Mouse (Mus musculus) liver, embryonic 14.5 days (tissue): ENCODE data around the gene Pmf1. TPM values are rescaled to one million over a fixed set of nuclear protein-coding genes. Genes with fewer than 3 reads are reported as not detected.

Experiments used
- ATAC-seq: fragments of 200-750 bp; cut with Nextera tagmentation; 2 replicates; pipeline ENCODE4 v1.8.0; 2017; ENCODE audit warnings: moderate number of reproducible peaks, mild to moderate bottlenecking, moderate library complexity; ENCODE audit not compliant: insufficient read depth
- DNase-seq, 3 experiments: peaks; one replicate each; pipeline ENCODE4 v3.0.0-alpha.2; 2012 to 2013; ENCODE audit warnings: low read depth in 3 of 3, low spot score in 3 of 3
- H3K27ac ChIP-seq: fragments of 300-500 bp; sonication (generic); 2 replicates; pipeline ENCODE4 v1.5.1; 2014; ENCODE audit warnings: moderate library complexity, mild to moderate bottlenecking, control low read depth, inconsistent platforms
- H3K27me3 ChIP-seq: fragments of 300-500 bp; sonication (generic); 2 replicates; pipeline ENCODE4 v1.6.1; 2014; ENCODE audit warnings: mild to moderate bottlenecking, low read length, moderate library complexity; ENCODE audit not compliant: control insufficient read depth, insufficient read depth
- H3K36me3 ChIP-seq: fragments of 300-500 bp; sonication (generic); replicated peaks from 2 replicates; pipeline ENCODE4 v1.6.1; 2014; ENCODE audit warnings: low read depth; ENCODE audit not compliant: control insufficient read depth, insufficient read depth
- H3K4me1 ChIP-seq, 2 experiments: fragments of 200-500 bp in 1 of 2; fragments of 300-500 bp in 1 of 2; sonication (generic) in 1 of 2; replicated peaks; 2 replicates each; pipeline ENCODE4 v1.6.1; 2012 to 2014; ENCODE audit warnings: antibody characterized with exemption in 1 of 2, inconsistent platforms in 1 of 2, low read length in 1 of 2; ENCODE audit not compliant: control insufficient read depth in 2 of 2, insufficient read depth in 2 of 2
- H3K4me2 ChIP-seq: fragments of 300-500 bp; sonication (generic); 2 replicates; pipeline ENCODE4 v1.6.1; 2014; ENCODE audit warnings: low read depth, mild to moderate bottlenecking, control low read depth, moderate library complexity
- H3K4me3 ChIP-seq, 2 experiments: fragments of 200-500 bp in 1 of 2; fragments of 300-500 bp in 1 of 2; sonication (generic) in 1 of 2; 2 replicates each; pipeline ENCODE4 v1.5.1; 2012 to 2014; ENCODE audit warnings: low read depth in 2 of 2, low read length in 2 of 2, mild to moderate bottlenecking in 2 of 2, control low read depth in 1 of 2, inconsistent platforms in 1 of 2, moderate library complexity in 1 of 2; ENCODE audit not compliant: insufficient read depth in 1 of 2
- H3K9ac ChIP-seq: fragments of 300-500 bp; sonication (generic); replicated peaks from 2 replicates; pipeline ENCODE4 v1.6.1; 2014; ENCODE audit warnings: mild to moderate bottlenecking, control low read depth, moderate library complexity
- H3K9me3 ChIP-seq: fragments of 300-500 bp; sonication (generic); 2 replicates; pipeline ENCODE4 v1.6.1; 2016; ENCODE audit warnings: low read length, mixed read lengths; ENCODE audit not compliant: control insufficient read depth
- CTCF ChIP-seq: IDR thresholded peaks from 2 replicates; pipeline ENCODE4 v1.5.1; 2016; ENCODE audit warnings: antibody characterized with exemption, low read depth, control low read depth
- EP300 ChIP-seq: IDR thresholded peaks from 2 replicates; pipeline ENCODE4 v1.6.1; 2016; ENCODE audit warnings: antibody characterized with exemption, low read depth
- WGBS: fragments of 180-500 bp; shearing (Covaris S2); extraction: QIAGEN DNeasy Blood & Tissue Kit; methylation state at CpG from one replicate; pipeline ENCODE4 v1.1.7; 2014; ENCODE audit not compliant: insufficient replicate concordance; 5-methylcytosine and 5-hydroxymethylcytosine counted together
- polyA plus RNA-seq, 2 experiments: library from polyadenylated mRNA; depleted of rRNA in 1 of 2; stranded (reverse) in 1 of 2; unstranded in 1 of 2; fragments of >200 nt; fragmentation: Nextera tagmentation in 1 of 2; extraction: Ambion mirVana in 1 of 2; gene quantifications; 2 replicates each; pipeline versions ENCODE4 v1.2.1 to v1.2.3; 2012 to 2014

Pmf1 gene
- polyA plus RNA-seq, 2 experiments = 60.6 to 73.8 TPM

DNA sequence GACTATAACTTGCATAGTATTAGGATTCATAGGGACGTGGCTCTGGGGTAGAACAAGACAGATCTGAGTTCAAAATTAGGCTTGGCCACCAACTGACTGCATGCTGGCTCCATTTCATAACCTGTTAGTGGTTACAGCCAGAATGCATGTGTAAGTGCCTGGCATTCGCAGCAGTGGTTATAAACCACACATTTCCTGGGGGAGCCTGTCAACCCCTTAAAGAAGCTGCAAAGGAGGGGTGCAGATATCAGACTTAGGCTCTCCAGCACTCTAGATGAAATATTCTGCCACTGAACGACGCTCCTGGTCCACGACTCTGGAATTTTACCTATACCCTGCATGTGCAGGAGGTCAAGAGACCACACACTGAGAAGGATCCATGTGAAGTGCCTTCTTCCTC is 42.1 kb upstream of the Pmf1 start:
- Histone ChIP-seq H3K4me3 (no peak overlapping the region), H3K9me3 (no peaks in the 10 kb centered on the region), H3K27ac (no peak overlapping the region), H3K27me3 (peaks cover 6% of the 10 kb centered on the region), H3K4me2 (no peak overlapping the region), H3K9ac (no peak overlapping the region), H3K4me1 (peaks cover 0 to 10% of the 10 kb centered on the region in 2 experiments; a peak in 1 of 4 replicates), H3K36me3 (no peaks in the 10 kb centered on the region)
- TF ChIP-seq EP300 (no peak), CTCF (no peak)
- ATAC-seq = no peak
- WGBS = 54% methylated on average over 5 of the region's 5 CpGs
- DNase-seq = no peak

- Histone ChIP-seq H3K4me1 (peaks cover 0 to 10% of the 10 kb centered on the region in 2 experiments; a peak in 1 of 4 replicates), H3K27me3 (peaks cover 6% of the 10 kb centered on the region), H3K27ac (no peak overlapping the region)
These were observed 40.4 kb upstream of the Pmf1 start for GRCm38 (mm10) chr3:88450379-88451131.

GRCm38 (mm10) chr3:88449395-88450023 is 39.4 kb upstream of the Pmf1 start:
- H3K36me3 ChIP-seq = no peaks in the 10 kb centered on the region
- no peak overlapping the region for H3K4me2 ChIP-seq
- peaks cover 0 to 8% of the 10 kb centered on the region in 2 experiments; a peak in 1 of 4 replicates for H3K4me1 ChIP-seq
- no peak overlapping the region for H3K4me3 ChIP-seq
- TF ChIP-seq CTCF (no peak), EP300 (no peak)
- H3K9ac ChIP-seq = no peak overlapping the region
- no peaks in the 10 kb centered on the region for H3K9me3 ChIP-seq
- no peak overlapping the region for H3K27ac ChIP-seq
- 18% methylated on average over 21 of the region's 21 CpGs for WGBS
- DNase-seq (no peak), ATAC-seq (no peak)
- H3K27me3 ChIP-seq = peaks cover 6% of the 10 kb centered on the region; the same call in 1 of the 2 replicates

More at GRCm38 (mm10) chr3:88450379-88451131, 40.4 kb upstream of the Pmf1 start:
- Histone ChIP-seq H3K4me2 (no peak overlapping the region), H3K9me3 (no peaks in the 10 kb centered on the region), H3K4me3 (no peak overlapping the region), H3K9ac (no peak overlapping the region), H3K36me3 (no peaks in the 10 kb centered on the region)
- DNase-seq (no peak), ATAC-seq (no peak)
- WGBS = 66% methylated on average over 12 of the region's 12 CpGs
- TF ChIP-seq CTCF (no peak), EP300 (no peak)

DNA sequence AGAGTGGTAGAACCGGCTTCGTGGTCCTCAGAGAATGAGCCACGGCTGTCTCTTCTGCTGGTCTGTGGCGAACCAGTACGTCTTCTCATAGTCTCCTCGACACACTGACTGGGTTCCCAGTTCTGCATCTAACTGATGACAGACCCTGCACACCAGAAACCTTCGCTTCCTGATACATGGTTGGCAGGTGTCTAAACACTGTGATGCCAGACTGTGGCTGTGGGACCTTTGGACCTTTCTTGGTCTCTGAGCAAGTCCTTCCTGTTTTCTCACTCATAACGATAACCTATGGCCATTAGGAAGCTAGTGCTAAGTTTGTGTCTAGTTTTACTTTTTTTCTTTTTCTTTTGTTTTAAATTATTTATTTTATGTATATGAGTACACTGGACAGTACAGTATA is 38.3 kb upstream of the Pmf1 start:
- Histone ChIP-seq H3K4me2 (no peak overlapping the region), H3K27me3 (peaks cover 4% of the 10 kb centered on the region; the same call in 1 of the 2 replicates), H3K27ac (no peak overlapping the region), H3K36me3 (no peaks in the 10 kb centered on the region), H3K9me3 (no peaks in the 10 kb centered on the region), H3K4me1 (peaks cover 0 to 11% of the 10 kb centered on the region in 2 experiments; a peak in 1 of 4 replicates), H3K9ac (no peak overlapping the region), H3K4me3 (no peak overlapping the region)
- TF ChIP-seq EP300 = no peak
- TF ChIP-seq CTCF = no peak
- WGBS = 52% methylated on average over 8 of the region's 8 CpGs
- DNase-seq (no peak), ATAC-seq (0 out of 2 replicates have a peak, but pooled peaks have one; percentile 6)

DNA sequence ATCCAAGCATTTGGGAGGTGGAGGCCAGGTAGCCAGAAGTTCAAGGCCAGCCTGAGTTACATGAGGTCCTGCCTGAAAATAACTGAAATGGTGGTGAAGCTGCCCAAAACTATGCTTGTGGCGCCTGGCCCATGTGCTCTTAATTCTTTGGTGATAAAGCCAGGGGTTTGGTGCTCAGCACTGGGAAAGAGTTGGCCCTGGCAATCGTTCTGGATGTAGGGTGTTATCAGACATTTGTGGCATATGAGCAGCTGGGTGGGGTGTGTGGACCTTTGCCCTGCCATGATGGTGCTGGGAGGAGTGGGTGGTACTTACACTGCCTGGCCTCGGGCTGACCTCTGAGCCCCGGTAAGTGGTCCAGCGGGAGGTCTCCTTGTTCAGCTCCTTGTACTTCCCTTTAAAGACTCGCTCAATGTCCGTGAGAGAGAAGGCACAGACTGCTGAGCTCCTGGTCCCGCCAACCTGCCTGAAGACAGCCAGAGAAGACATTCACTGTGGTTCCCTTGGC is 37.6 kb upstream of the Pmf1 start:
- ATAC-seq (no peak), DNase-seq (no peak)
- no peaks in the 10 kb centered on the region for H3K9me3 ChIP-seq
- no peak for TF ChIP-seq EP300
- TF ChIP-seq CTCF = no peak
- no peak overlapping the region for H3K9ac ChIP-seq
- H3K36me3 ChIP-seq = no peaks in the 10 kb centered on the region
- H3K27ac ChIP-seq = no peak overlapping the region
- peaks cover 3% of the 10 kb centered on the region; the same call in 1 of the 2 replicates for H3K27me3 ChIP-seq
- H3K4me2 ChIP-seq = no peak overlapping the region
- no peak overlapping the region for H3K4me3 ChIP-seq
- 45% methylated on average over 8 of the region's 8 CpGs for WGBS
- peaks cover 0 to 12% of the 10 kb centered on the region in 2 experiments; a peak in 2 of 4 replicates for H3K4me1 ChIP-seq
